Mouse (Mus musculus): ENCODE results near the gene Pld5. TPM values are rescaled to one million over a fixed set of nuclear protein-coding genes. Genes with fewer than 3 reads are reported as not detected.

The Pld5 gene
- not detected for total RNA-seq (2023)

GRCm38 (mm10) chr1:176274667-176275610 lies at the start of gene Pld5:
Pld5 (minus strand) TSS chr1:176275312.

GRCm38 (mm10) chr1:175979014-175979413 lies 296.1 kb downstream of the Pld5 start, which contains the start of gene Rbm8a2:
Rbm8a2 (minus strand) TSS chr1:175979114.

GRCm38 (mm10) chr1:175920029-175920428 lies 355.1 kb downstream of the Pld5 start, which contains the start of gene Gm38100:
Gm38100 (plus strand) TSS chr1:175920329.

